Mouse (Mus musculus) embryo, embryonic 10 days (tissue): Measurements from ENCODE around the gene Gsdma2.

Experiments
- DNase-seq: peaks from one replicate; pipeline ENCODE4 v3.0.0-alpha.2; 2015; ENCODE audit warnings: low spot score

The Gsdma2 gene

DNA sequence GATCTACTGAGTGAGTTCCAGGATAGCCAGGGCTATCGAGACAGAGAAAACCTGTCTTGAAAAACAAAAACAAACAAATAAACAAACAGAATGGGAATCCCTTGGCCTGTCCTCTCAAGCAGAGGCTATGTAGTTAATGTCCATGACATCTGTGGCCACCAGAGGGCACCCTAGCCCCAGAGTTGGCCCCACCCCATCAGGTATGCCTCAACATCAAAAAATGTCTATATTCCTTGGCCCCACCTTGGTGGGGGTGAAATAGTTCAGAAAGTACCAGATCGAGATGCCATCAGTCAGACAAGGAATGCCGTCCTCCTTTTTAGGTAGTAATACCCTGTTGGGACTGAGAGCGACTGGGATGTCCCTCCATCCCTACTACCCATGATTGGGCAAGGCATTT lies 53.4 kb downstream of the Gsdma2 start:
- DNase-seq: peak; percentile 70

DNA sequence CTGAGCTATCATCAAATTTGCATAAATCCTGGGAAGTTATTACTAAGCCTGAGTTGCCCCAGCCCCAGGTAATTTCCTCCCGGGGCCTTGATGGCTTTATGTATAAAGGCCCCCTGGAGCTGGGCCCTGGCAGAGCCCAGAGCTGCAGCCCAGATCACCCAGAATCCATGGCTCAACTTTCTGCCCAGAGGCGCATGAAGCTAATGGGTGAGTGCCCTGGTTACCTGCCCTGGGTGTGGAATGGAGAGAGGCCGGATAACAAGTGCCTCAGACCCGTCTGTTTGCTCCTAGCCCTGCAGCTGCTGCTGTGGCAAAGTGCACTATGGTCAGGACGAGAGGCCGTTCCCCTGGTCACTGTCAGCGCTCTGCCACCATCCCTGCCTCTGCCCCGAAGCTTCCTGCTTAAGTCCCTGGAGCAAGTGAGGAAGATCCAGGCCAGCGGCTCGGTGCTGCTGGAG lies 54.7 kb downstream of the Gsdma2 start, which contains the start of gene Csf3:
TSS of gene Csf3 (plus strand) at position 51 of the 458 bp plus-strand sequence.
- no peak for DNase-seq

DNA sequence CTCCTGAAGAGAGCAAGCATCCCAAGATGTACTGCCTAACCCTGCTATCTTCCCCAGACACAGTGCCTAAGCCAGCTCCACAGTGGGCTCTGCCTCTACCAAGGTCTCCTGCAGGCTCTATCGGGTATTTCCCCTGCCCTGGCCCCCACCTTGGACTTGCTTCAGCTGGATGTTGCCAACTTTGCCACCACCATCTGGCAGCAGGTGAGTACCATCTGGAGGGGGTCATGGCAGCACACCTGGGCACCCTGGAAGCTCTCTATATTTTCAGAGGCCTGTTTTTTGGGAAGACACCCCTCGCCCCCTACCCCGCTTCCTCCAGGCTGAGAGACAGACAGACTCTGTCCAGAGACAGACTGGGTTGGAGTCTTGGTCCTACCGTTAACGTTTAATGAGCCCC lies 55.8 kb downstream of the Gsdma2 start:
- no peak for DNase-seq

DNA sequence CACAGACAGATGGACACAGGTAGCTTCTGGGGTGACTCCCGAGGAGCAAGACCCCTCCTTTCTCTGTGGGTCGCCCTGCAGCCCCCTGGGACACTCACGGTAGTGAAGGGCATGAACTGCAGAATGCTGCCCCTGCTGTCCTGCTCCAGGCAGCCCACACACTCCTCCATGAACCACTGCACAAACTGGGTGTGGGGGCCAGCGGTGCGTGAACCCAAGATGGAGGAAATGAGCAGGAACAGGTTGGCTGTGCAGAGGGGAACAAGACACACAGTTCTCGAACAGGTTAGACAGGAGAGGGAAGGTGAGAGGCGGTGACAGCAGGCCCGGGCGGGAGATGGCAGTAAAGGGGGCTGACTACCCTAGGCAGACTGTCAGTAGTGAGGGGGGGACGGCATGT lies 58.5 kb downstream of the Gsdma2 start:
- no peak for DNase-seq
